Mouse (Mus musculus) spleen, adult 18-20 months (tissue): Measurements from ENCODE around the gene Fcgr3.

Source experiments
- DNase-seq, 2 experiments: peaks; one replicate each; pipeline ENCODE4 v3.0.0; 2022; ENCODE audit warnings: mixed read lengths in 2 of 2

Fcgr3 gene

DNA sequence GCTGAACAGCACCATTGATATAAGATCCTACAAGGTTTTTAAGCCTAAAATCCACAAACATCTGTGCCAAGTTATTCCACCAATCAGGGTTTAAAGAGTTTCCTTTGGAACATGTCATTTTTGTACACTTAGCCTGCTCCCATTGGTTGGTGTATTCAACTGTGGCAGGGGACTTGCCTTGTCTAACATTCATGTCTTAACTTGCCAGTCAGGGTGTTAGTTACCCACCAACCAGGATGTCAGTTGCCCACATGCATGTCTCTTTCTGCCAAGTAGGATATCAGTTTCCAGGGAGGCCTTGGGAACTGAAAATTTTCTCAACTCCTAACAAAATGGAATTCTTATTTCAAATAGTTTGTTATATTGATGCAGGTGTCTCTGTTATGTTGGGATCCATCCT is 59.1 kb downstream of the Fcgr3 start:
- no peak for DNase-seq

DNA sequence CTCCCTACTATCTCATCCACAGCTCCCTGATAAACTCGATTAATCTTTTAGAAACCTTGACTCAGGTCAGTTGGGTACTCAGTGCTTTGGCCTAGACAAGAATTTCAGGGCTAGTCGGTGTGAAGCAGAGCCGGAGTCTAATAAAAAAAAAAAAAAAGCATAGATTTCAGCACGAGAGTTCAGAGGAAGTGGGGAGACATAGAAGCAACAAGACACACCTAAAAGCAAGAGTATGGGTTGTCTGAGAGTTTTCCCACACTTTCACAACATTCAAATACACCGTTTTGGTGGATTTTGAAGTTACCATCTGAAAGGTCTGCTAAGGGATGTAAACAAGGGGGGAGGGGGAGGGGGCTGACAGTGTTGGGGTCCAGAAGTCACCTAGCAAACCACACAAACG is 59.7 kb downstream of the Fcgr3 start:
- DNase-seq = no peak
